Mouse (Mus musculus): ENCODE data around the gene Thpo. TPM values are rescaled to one million over a fixed set of nuclear protein-coding genes. Genes with fewer than 3 reads are reported as not detected.

Gene Thpo
- total and polyA plus RNA-seq, 2 experiments from 2014 or later: 0.51 to 1.0 TPM

- DNase-seq: no peak
- WGBS: 71% methylated on average over 1 of the region's 1 CpGs
Measured at GRCm38 (mm10) chr16:20757385-20757784, 23.1 kb upstream of the Thpo start.

DNA sequence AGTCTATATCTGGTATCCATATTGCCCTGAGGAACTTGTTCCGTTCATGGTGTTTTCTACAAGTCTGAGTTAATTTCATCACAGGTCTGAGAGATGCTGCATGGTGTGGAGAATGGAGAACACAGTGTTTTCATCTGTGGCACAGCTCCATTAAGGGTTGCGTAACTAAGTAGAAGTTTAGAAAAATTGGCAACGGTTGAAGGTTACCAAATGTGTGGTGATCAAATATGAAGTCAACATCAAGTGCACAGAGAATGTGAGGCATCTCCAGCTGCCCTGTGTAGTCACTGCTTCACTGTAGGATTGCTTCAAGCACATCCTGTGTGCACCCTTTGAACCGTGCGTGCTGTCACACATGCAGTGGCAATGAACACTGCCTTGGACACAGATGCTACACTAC is 21.7 kb upstream of the Thpo start:
- ATAC-seq: no peak
- Histone ChIP-seq H3K27me3 (ENCODE audit: insufficient read depth, low read length) (no peaks in the 10 kb centered on the region), H3K4me1 (ENCODE audit: insufficient read depth) (no peaks in the 10 kb centered on the region), H3K9me3 (ENCODE audit: low read length) (no peaks in the 10 kb centered on the region), H3K4me2 (ENCODE audit: low read depth) (no peak overlapping the region), H3K4me3 (ENCODE audit: low read depth, low read length) (no peak overlapping the region), H3K9ac (no peak overlapping the region), H3K36me3 (ENCODE audit: insufficient read depth) (no peaks in the 10 kb centered on the region), H3K27ac (ENCODE audit: low read depth, low read length) (no peak overlapping the region)
- no peak for DNase-seq
- 91% methylated on average over 5 of the region's 5 CpGs for WGBS
- TF ChIP-seq CTCF (IDR thresholded peaks at IDR 0.05; ENCODE audit: low read depth): no peak

More at GRCm38 (mm10) chr16:20757385-20757784, 23.1 kb upstream of the Thpo start:
- no peaks in the 10 kb centered on the region for H3K27me3 ChIP-seq (ENCODE audit: insufficient read depth, low read length)
- H3K36me3 ChIP-seq (ENCODE audit: insufficient read depth): no peaks in the 10 kb centered on the region
- no peak overlapping the region for H3K4me2 ChIP-seq (ENCODE audit: low read depth)
- H3K9ac ChIP-seq: no peak overlapping the region
- no peak for TF ChIP-seq CTCF (IDR thresholded peaks at IDR 0.05; ENCODE audit: low read depth)
- H3K27ac ChIP-seq (ENCODE audit: low read depth, low read length): no peak overlapping the region
- no peak for ATAC-seq
- no peak overlapping the region for H3K4me3 ChIP-seq (ENCODE audit: low read depth, low read length)
- no peaks in the 10 kb centered on the region for H3K4me1 ChIP-seq (ENCODE audit: insufficient read depth)
- H3K9me3 ChIP-seq (ENCODE audit: low read length): no peaks in the 10 kb centered on the region

DNA sequence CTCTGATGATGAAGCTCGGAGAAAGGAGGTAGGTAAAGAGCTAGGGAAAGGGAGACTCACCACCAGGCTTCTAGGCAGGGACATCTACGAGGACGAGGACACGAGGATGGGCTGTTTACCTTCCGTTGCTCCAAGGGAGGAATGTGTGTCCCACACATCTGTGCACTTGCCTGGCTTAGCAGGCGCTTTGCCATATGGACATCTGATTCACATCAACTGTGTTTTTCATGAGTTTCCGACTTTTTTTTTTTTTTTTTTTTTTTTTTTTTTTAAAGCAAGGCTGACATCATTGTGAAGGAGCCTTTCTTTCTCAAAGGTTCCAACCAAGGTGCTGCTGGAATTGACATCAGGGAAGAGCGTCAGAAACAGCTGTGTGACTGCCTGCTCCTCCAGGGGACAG is 16.2 kb upstream of the Thpo start:
- WGBS: 61% methylated on average over 8 of the region's 8 CpGs
- no peak for ATAC-seq
- H3K36me3 ChIP-seq (ENCODE audit: insufficient read depth): no peaks in the 10 kb centered on the region
- no peaks in the 10 kb centered on the region for H3K9me3 ChIP-seq (ENCODE audit: low read length)
- no peak for TF ChIP-seq CTCF (IDR thresholded peaks at IDR 0.05; ENCODE audit: low read depth)
- H3K4me1 ChIP-seq (ENCODE audit: insufficient read depth): no peaks in the 10 kb centered on the region
- no peak overlapping the region for H3K9ac ChIP-seq
- H3K27ac ChIP-seq (ENCODE audit: low read depth, low read length): no peak overlapping the region
- no peak for DNase-seq
- H3K4me3 ChIP-seq (ENCODE audit: low read depth, low read length): no peak overlapping the region
- H3K4me2 ChIP-seq (ENCODE audit: low read depth): no peak overlapping the region
- no peaks in the 10 kb centered on the region for H3K27me3 ChIP-seq (ENCODE audit: insufficient read depth, low read length)

- Histone ChIP-seq H3K4me1 (ENCODE audit: insufficient read depth) (no peaks in the 10 kb centered on the region), H3K36me3 (ENCODE audit: insufficient read depth) (no peaks in the 10 kb centered on the region), H3K27ac (ENCODE audit: low read depth, low read length) (no peak overlapping the region), H3K27me3 (ENCODE audit: insufficient read depth, low read length) (no peaks in the 10 kb centered on the region), H3K9me3 (ENCODE audit: low read length) (no peaks in the 10 kb centered on the region), H3K4me2 (ENCODE audit: low read depth) (no peak overlapping the region), H3K9ac (no peak overlapping the region), H3K4me3 (ENCODE audit: low read depth, low read length) (no peak overlapping the region)
- no peak for TF ChIP-seq CTCF (IDR thresholded peaks at IDR 0.05; ENCODE audit: low read depth)
- peak; percentile 77 for ATAC-seq
- 29% methylated on average over 6 of the region's 6 CpGs for WGBS
- peak; percentile 74 for DNase-seq
Measured at GRCm38 (mm10) chr16:20746641-20747040, 12.3 kb upstream of the Thpo start.

DNA sequence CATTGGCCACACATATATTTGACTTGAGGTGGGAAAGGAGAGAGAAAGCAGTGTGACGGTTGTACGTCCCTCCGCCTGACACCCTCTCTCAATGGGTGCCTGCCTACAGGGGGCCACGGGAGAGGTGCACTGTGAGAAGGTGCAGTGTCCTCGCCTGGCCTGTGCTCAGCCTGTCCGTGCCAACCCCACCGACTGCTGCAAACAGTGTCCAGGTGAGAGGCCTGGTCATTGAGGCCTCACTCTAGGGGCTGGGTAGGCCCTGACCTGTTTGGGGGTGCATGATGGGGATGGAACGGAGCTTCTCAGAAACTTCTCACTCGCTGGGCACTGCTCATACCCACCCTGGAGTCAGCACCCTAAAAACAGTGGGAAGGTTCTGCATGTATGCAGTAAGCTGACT is 5.5 kb upstream of the Thpo start:
- 93% methylated on average over 9 of the region's 9 CpGs for WGBS
- H3K9ac ChIP-seq: no peak overlapping the region
- no peaks in the 10 kb centered on the region for H3K9me3 ChIP-seq (ENCODE audit: low read length)
- no peak overlapping the region for H3K4me2 ChIP-seq (ENCODE audit: low read depth)
- no peak overlapping the region for H3K27ac ChIP-seq (ENCODE audit: low read depth, low read length)
- no peak overlapping the region for H3K4me3 ChIP-seq (ENCODE audit: low read depth, low read length)
- no peak for DNase-seq
- no peak for TF ChIP-seq CTCF (IDR thresholded peaks at IDR 0.05; ENCODE audit: low read depth)
- ATAC-seq: no peak
- peaks cover 4% of the 10 kb centered on the region; the same call in 1 of the 2 replicates for H3K36me3 ChIP-seq (ENCODE audit: insufficient read depth)
- no peaks in the 10 kb centered on the region for H3K4me1 ChIP-seq (ENCODE audit: insufficient read depth)
- peaks cover 5% of the 10 kb centered on the region; the same call in 1 of the 2 replicates for H3K27me3 ChIP-seq (ENCODE audit: insufficient read depth, low read length)

- Histone ChIP-seq H3K9ac (no peak overlapping the region), H3K36me3 (ENCODE audit: insufficient read depth) (peaks cover 4% of the 10 kb centered on the region; the same call in 1 of the 2 replicates), H3K9me3 (ENCODE audit: low read length) (no peaks in the 10 kb centered on the region), H3K27me3 (ENCODE audit: insufficient read depth, low read length) (peaks cover 10% of the 10 kb centered on the region), H3K27ac (ENCODE audit: low read depth, low read length) (no peak overlapping the region), H3K4me2 (ENCODE audit: low read depth) (no peak overlapping the region), H3K4me1 (ENCODE audit: insufficient read depth) (0 out of 2 replicates have a peak, but pooled peaks cover 4% of the 10 kb centered on the region), H3K4me3 (ENCODE audit: low read depth, low read length) (no peak overlapping the region)
- no peak for ATAC-seq
- no peak for DNase-seq
- 91% methylated on average over 5 of the region's 5 CpGs for WGBS
- TF ChIP-seq CTCF (IDR thresholded peaks at IDR 0.05; ENCODE audit: low read depth): no peak
Measured at GRCm38 (mm10) chr16:20736823-20737222, 2.5 kb upstream of the Thpo start.

DNA sequence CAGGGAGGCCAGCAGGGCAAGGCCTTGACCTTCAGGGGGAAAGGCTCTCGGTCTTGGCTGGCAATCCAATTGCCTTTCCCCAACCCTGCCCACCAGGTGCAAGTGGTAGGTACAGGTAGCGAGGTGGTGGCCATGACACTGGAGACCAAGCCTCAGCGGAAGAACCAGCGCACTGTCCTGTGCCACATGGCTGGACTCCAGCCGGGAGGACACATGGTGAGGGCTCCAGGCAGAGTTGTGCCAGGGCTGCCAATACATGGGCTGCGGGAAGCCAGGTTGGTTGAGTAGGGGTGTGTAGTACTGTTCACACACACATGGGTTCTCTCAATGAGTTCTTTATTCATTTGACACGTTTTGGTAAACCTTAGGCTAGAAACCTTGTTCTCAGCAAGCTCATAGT is 1.9 kb upstream of the Thpo start:
- Histone ChIP-seq H3K9me3 (ENCODE audit: low read length) (no peaks in the 10 kb centered on the region), H3K36me3 (ENCODE audit: insufficient read depth) (peaks cover 4% of the 10 kb centered on the region; the same call in 1 of the 2 replicates)
- 86% methylated on average over 7 of the region's 7 CpGs for WGBS

More for the DNA sequence above, 1.9 kb upstream of the Thpo start:
- H3K27ac ChIP-seq (ENCODE audit: low read depth, low read length): no peak overlapping the region
- DNase-seq (no peak), ATAC-seq (no peak)
- H3K9ac ChIP-seq: no peak overlapping the region
- H3K4me2 ChIP-seq (ENCODE audit: low read depth): no peak overlapping the region
- 0 out of 2 replicates have a peak, but pooled peaks cover 4% of the 10 kb centered on the region for H3K4me1 ChIP-seq (ENCODE audit: insufficient read depth)
- H3K27me3 ChIP-seq (ENCODE audit: insufficient read depth, low read length): peaks cover 10% of the 10 kb centered on the region
- no peak for TF ChIP-seq CTCF (IDR thresholded peaks at IDR 0.05; ENCODE audit: low read depth)
- H3K4me3 ChIP-seq (ENCODE audit: low read depth, low read length): no peak overlapping the region

Data from forebrain, postnatal 0 days (tissue).